Mouse (Mus musculus) Patski (cell line): ENCODE data around the gene Xrcc6. TPM values are rescaled to one million over a fixed set of nuclear protein-coding genes. Genes with fewer than 3 reads are reported as not detected.
"Not testable (repeated sequence)": the region's sequence is repeated elsewhere in the genome, so short reads cannot be mapped to it uniquely, and the experiment has no call there.

Experiments
- ATAC-seq: fragments of 100-300 bp; one replicate; pipeline ENCODE4 v1.8.0; 2021
- CTCF ChIA-PET: fragments of 350-600 bp; sonication (Branson Sonifier 250); formaldehyde crosslinking; loops from one replicate; lab custom pipeline; 2022; ENCODE audit warnings: inconsistent platforms; lab: Charles Lee
- POLR2A ChIA-PET: fragments of 350-600 bp; sonication (Branson Sonifier 250); formaldehyde crosslinking; loops from one replicate; lab custom pipeline; 2022; ENCODE audit warnings: antibody characterized with exemption, inconsistent platforms; lab: Charles Lee
- DNase-seq: peaks from one replicate; pipeline ENCODE4 v3.0.0-alpha.2; 2011; ENCODE audit warnings: low read depth, low spot score
- H3K27me3 ChIP-seq: fragments of 371-371 bp; one replicate; pipeline ENCODE4 v1.5.1; 2021
- CTCF ChIP-seq: fragments of 100-300 bp; IDR thresholded peaks from one replicate; pipeline ENCODE4 v1.5.1; 2021
- in situ Hi-C: fragments of 300-500 bp; cut with MboI; formaldehyde crosslinking; loops from 3 replicates; pipeline ENCODE4 v1.11.1; 2018; ENCODE audit warnings: low pct_unique_long_range_greater_than_20kb, mixed read lengths
- polyA plus RNA-seq: library from polyadenylated mRNA; unstranded; gene quantifications from one replicate; pipeline ENCODE4 v1.2.3, GENCODE M21; 2021

Xrcc6 gene
- polyA plus RNA-seq, 1 experiment from 2014 or later, result 48.0 TPM

DNA sequence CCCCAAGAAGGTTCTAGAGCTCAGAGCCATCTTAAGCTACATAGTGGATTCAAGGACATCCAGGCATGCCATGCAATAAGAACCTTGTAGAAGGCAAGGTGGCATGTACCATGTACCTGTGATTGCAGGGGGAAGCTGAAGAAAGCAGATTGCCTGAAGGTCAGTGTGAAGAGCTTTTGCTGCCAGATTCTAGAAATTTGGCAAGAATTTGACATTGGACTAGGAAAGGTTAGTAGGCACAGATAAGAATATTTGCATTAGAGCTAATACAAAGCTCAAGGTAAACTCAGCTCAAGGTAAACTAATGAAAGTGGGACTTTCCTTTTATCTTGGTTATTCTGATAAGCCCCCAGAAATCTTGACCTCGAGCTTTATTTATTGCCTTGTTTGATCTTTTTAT lies 23.4 kb upstream of the Xrcc6 start:
- in situ Hi-C loops, result no loop called here
- DNase-seq (no peak), ATAC-seq (no peak)
- CTCF ChIA-PET, result interaction anchor here (1.5 kb wide), 1 partner anchor 10 kb away, joined by 3 read pairs; no protein-coding TSS in a partner anchor
- TF ChIP-seq CTCF, result no peak
- no peaks in the 10 kb centered on the region for H3K27me3 ChIP-seq
- POLR2A ChIA-PET, result no interaction called here

DNA sequence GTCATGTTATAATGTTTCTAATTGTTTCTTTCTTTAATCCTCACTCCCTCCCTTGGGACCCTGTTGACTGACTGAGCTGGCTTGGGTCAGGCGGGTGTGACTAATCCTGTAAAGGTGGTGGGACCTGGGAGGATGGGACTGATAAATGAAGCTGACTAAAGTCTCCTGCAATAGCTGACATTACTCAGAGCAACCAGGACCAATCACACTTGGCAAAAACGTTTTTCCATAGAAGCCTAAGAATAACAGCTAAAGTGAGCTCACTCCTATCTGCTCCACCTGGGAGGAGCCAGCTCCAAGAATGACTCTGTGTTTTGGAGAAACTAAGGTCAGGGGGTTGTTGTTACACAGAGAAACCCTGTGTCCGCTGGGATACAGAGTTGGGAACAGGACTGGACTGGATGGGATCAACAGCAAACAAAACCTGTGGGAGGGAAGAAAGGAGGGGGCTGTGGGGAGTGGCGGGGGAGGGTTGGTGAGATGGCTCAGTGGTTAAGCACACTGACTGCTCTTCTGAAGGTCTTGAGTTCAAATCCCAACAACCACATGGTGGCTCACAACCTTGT lies 22.6 kb upstream of the Xrcc6 start:
- ChIA-PET POLR2A (no interaction called here), CTCF (interaction anchor here (1.5 kb wide), 1 partner anchor 10 kb away, joined by 3 read pairs; no protein-coding TSS in a partner anchor)
- H3K27me3 ChIP-seq, result no peaks in the 10 kb centered on the region
- in situ Hi-C loops, result no loop called here
- ATAC-seq, result peak; percentile 52
- DNase-seq, result peak; percentile 87
- no peak for TF ChIP-seq CTCF

GRCm38 (mm10) chr15:81966062-81966829 lies 21.4 kb upstream of the Xrcc6 start:
- ChIA-PET CTCF (interaction anchor here (1.1 kb wide), 1 partner anchor 11 kb away, joined by 3 read pairs; no protein-coding TSS in a partner anchor), POLR2A (no interaction called here)
- no peak for ATAC-seq
- in situ Hi-C loops, result no loop called here
- TF ChIP-seq CTCF, result no peak
- no peaks in the 10 kb centered on the region for H3K27me3 ChIP-seq
- DNase-seq, result no peak

- ChIA-PET CTCF (no interaction called here), POLR2A (no interaction called here)
- in situ Hi-C loops, result no loop called here
- H3K27me3 ChIP-seq, result no peaks in the 10 kb centered on the region
- no peak for TF ChIP-seq CTCF
- ATAC-seq, result no peak
- no peak for DNase-seq
Observed at GRCm38 (mm10) chr15:81967821-81968220, 19.8 kb upstream of the Xrcc6 start.

- ChIA-PET CTCF (no interaction called here), POLR2A (no interaction called here)
- H3K27me3 ChIP-seq, result no peaks in the 10 kb centered on the region
Observed at GRCm38 (mm10) chr15:81968447-81968846, 19.2 kb upstream of the Xrcc6 start.

GRCm38 (mm10) chr15:81969173-81969572 lies 18.5 kb upstream of the Xrcc6 start:
- no peak for TF ChIP-seq CTCF
- CTCF ChIA-PET, result interaction anchor here (0.9 kb wide), 1 partner anchor 50 kb away, joined by 3 read pairs; no protein-coding TSS in a partner anchor
- in situ Hi-C loops, result no loop called here
- DNase-seq (no peak), ATAC-seq (no peak)
- POLR2A ChIA-PET, result no interaction called here
- H3K27me3 ChIP-seq, result no peaks in the 10 kb centered on the region

More at GRCm38 (mm10) chr15:81968447-81968846, 19.2 kb upstream of the Xrcc6 start:
- DNase-seq (no peak), ATAC-seq (no peak)
- no peak for TF ChIP-seq CTCF
- in situ Hi-C loops, result no loop called here

DNA sequence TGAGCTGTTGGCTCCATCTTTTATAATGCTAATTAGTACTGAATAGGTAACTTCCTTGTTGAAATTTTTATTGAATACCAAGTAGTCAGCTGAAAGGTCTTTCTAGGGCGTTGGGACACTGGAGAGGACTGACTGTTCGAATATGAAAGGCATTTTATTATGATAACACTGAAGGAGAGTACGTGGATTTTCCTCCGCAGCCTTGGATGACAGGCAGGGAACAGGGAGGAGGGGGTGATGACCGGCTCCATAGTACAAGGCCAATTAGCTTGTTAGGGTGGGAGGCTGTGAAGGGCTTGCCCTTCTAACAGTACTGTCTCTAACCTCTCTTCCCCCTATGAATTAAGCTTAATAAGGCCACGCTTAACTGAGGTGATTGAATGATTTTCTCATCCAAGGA lies 18.0 kb upstream of the Xrcc6 start:
- POLR2A ChIA-PET, in situ Hi-C loops, ATAC-seq, DNase-seq, H3K27me3 ChIP-seq: not testable (repeated sequence)
- CTCF ChIA-PET, result interaction anchor here (0.9 kb wide), 1 partner anchor 50 kb away, joined by 3 read pairs; no protein-coding TSS in a partner anchor

- POLR2A ChIA-PET, DNase-seq, ATAC-seq, in situ Hi-C loops, H3K27me3 ChIP-seq: not testable (repeated sequence)
- CTCF ChIA-PET, result interaction anchor here (0.7 kb wide), 1 partner anchor 11 kb away, joined by 3 read pairs; no protein-coding TSS in a partner anchor
Observed at GRCm38 (mm10) chr15:81970498-81970897, 17.1 kb upstream of the Xrcc6 start.

GRCm38 (mm10) chr15:81975156-81975555 lies 12.5 kb upstream of the Xrcc6 start:
- in situ Hi-C loops, H3K27me3 ChIP-seq, ATAC-seq, DNase-seq, POLR2A ChIA-PET: not testable (repeated sequence)
- CTCF ChIA-PET, result interaction anchor here (1.1 to 1.5 kb wide), 2 partner anchors 11 to 17 kb away, joined by 3 read pairs; no protein-coding TSS in a partner anchor

- TF ChIP-seq CTCF, result no peak
- no peaks in the 10 kb centered on the region for H3K27me3 ChIP-seq
- in situ Hi-C loops, result no loop called here
- ATAC-seq (no peak), DNase-seq (no peak)
- ChIA-PET POLR2A (no interaction called here), CTCF (interaction anchor here (1.3 kb wide), 1 partner anchor 24 kb away, joined by 3 read pairs; no protein-coding TSS in a partner anchor)
Observed at GRCm38 (mm10) chr15:81980321-81980720, 7.3 kb upstream of the Xrcc6 start, which contains the start of gene 1700029P11Rik. 1700029P11Rik (plus strand) TSS chr15:81980540.

DNA sequence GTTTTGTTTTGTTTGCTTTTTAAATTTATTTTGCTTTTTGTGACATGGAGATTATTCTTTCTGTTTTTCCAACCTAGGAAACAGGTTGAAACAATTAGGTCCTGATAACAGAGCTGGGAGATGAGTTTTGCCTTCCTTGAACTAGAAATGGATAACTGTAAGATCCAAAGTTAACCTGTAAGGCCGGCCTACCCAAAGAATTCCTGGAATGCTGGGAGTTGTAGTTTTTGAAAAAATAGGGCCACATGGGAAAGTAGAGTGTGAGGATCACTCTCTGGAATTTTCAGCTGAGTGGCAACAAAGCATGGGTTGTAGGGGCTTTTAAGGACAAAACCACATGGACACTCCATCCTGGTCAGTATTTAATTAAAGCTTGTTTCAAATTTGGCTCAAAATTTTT lies 5.5 kb upstream of the Xrcc6 start:
- no peak for DNase-seq
- no peak for TF ChIP-seq CTCF
- no peak for ATAC-seq
- H3K27me3 ChIP-seq, result no peaks in the 10 kb centered on the region
- ChIA-PET CTCF (interaction anchor here (1.3 kb wide), 1 partner anchor 22 kb away, joined by 3 read pairs; no protein-coding TSS in a partner anchor), POLR2A (no interaction called here)
- in situ Hi-C loops, result no loop called here
